Mouse (Mus musculus): ENCODE measurements around the gene Ctsa.

Gene Ctsa

DNA sequence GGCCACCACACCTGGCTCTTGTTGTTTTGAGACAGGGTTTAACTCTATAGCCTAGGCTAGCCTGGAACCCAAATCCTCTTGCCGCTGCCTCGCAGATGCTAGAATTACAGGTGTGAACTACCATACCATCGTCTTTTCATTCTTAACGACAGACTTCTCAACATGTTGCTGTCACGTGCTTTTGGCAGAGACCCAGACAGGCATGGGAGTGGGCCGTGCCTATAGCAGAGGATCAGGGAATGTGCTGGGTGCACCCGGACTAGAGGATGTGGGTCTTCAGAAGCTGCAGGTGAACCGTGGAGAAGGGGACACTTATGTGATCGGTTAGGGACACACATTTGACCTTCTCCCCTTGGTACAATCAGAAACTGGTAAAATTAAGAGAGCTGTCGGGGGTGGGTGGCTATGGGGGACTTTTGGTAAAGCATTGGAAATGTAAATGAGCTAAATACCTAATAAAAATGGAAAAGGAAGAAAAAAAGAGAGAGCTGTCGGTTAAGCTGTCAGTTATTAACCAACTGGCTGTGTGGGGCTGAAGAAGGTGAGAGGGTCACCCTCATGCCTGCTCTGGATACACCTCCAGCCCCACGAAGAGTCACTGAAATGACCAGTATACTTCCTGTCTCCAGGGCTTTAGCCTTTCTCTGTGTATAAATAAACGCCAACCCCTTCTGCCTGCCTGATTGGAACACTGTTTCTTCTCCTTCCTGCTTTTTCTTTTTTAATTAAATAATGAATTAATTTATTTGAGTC, 32.2 kb upstream of the Ctsa start:
- Histone ChIP-seq H3K4me3 (replicated peaks; ENCODE audit: low read length) (no peak overlapping the region), H3K4me1 (replicated peaks; ENCODE audit: low read depth, low read length) (peaks cover 48% of the 10 kb centered on the region), H3K36me3 (ENCODE audit: insufficient read depth, low read length) (peaks cover 77% of the 10 kb centered on the region), H3K9me3 (ENCODE audit: low read length) (no peaks in the 10 kb centered on the region), H3K27me3 (ENCODE audit: insufficient read depth, low read length) (no peaks in the 10 kb centered on the region)
- no peak for TF ChIP-seq POU5F1 (IDR thresholded peaks at IDR 0.05; ENCODE audit: borderline replicate concordance, low read length)
- TF ChIP-seq CTCF (conservative IDR thresholded peaks at IDR 0.05; ENCODE audit: low read length): no peak
- TF ChIP-seq NANOG (IDR thresholded peaks at IDR 0.05; ENCODE audit: borderline replicate concordance, low read length): no peak

DNA sequence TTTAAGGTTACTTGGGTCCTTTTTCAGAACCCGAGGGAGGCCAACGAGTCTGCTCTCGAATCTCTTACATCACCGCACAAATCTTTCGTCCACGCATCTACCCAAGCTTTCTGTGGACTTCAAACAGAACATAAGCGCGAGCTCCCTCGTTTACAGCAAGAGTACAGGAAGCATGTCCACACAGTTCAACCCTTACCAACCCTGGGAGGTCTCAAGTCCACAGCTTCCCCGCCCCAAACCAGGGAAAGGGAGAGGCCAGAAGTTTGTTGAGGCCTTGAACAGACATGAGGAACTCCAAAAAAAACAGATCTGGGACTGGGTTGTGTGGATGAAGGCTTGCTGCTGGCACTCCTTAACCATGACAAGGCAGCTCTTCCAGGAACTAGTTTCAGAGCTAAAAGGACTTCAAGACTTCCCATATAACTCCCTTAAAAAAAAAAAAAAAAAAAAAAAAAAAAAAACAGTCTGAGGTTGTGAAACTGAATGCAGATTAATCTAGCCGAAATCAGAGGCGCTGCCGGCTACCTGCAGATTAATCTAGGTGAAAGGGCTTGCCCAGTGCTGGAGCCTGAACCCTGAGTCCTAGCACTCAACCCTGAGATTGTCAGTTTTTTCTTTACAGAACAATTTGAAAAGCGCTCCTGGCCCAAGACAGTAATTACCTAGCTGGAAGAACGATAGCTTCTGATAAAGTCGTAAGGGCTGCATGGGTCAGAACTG, 29.3 kb upstream of the Ctsa start:
- no peak for TF ChIP-seq CTCF (conservative IDR thresholded peaks at IDR 0.05; ENCODE audit: low read length)
- Histone ChIP-seq H3K4me3 (replicated peaks; ENCODE audit: low read length) (peak overlapping the region; percentile 93), H3K9me3 (ENCODE audit: low read length) (no peaks in the 10 kb centered on the region), H3K4me1 (replicated peaks; ENCODE audit: low read depth, low read length) (peaks cover 56% of the 10 kb centered on the region), H3K27me3 (ENCODE audit: insufficient read depth, low read length) (no peaks in the 10 kb centered on the region), H3K36me3 (ENCODE audit: insufficient read depth, low read length) (peaks cover 56% of the 10 kb centered on the region)

DNA sequence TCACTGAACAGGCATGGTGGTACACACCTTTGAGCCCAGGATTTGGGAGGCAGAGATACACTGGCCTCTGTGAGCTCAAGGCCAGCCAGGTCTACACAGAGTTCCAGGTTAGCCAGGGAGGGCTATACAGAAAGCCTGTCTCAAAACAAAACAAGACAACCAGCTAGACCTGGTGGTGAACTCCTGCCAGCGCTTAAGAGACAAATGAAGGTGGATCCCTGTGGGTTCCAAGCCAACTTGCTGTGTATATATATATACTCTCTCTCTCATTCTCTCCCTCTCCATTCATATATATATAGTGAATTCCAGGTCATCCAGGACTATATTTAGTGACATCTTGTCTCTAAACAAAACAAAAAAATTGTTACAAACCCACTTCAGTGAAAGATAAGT, 28.8 kb upstream of the Ctsa start:
- no peak for TF ChIP-seq POU5F1 (IDR thresholded peaks at IDR 0.05; ENCODE audit: borderline replicate concordance, low read length)
- TF ChIP-seq NANOG (IDR thresholded peaks at IDR 0.05; ENCODE audit: borderline replicate concordance, low read length): no peak
- TF ChIP-seq CTCF (conservative IDR thresholded peaks at IDR 0.05; ENCODE audit: low read length): no peak
- H3K27me3 ChIP-seq (ENCODE audit: insufficient read depth, low read length): no peaks in the 10 kb centered on the region
- H3K36me3 ChIP-seq (ENCODE audit: insufficient read depth, low read length): peaks cover 57% of the 10 kb centered on the region
- no peaks in the 10 kb centered on the region for H3K9me3 ChIP-seq (ENCODE audit: low read length)
- H3K4me3 ChIP-seq (replicated peaks; ENCODE audit: low read length): peak overlapping the region; percentile 93
- peaks cover 59% of the 10 kb centered on the region for H3K4me1 ChIP-seq (replicated peaks; ENCODE audit: low read depth, low read length)

DNA sequence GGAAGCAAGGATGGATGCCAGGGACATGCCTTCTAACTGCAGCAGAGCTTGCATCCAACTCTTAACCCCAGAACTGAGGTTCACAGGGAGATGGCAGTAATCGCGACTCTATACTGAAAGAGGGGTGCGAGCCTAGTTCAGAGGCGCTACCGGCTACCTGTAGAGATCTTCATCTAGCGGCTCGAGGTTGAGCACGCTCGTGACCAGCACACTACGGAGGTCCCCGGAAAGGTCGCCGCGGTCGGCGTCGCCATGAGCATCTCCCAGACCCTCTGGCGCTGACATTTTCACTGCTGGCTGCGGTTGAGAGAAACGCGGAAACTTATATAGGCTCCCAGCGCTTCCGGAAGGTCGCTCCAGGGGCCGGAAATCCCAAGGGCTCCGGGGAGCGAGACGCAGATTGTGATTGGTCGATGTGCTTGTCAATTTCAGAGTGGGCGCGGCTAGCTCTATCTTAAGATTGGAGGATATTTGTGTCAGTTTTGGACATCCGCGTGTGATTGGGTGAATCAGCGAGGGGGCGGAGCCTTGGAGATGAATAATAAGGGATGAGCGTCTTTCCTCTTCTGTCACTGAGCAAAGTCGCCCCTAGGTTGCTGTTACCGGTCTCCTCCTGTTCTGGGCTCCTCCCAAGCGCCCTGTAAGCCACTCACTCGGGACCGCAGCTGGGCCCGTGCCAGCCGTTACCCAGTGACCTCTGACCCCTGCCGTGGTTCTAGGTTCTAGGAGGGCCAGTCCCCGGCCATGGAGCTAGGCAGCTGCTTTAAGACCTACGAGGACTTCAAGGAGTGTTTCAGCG, 27.9 kb upstream of the Ctsa start, which contains the start of the genes Acot8 and Zswim3:
TSS of gene Acot8 (minus strand) at position 350 of the 799 bp plus-strand sequence.
TSS of gene Zswim3 (plus strand) at position 566 of the 799 bp plus-strand sequence.
- Histone ChIP-seq H3K36me3 (ENCODE audit: insufficient read depth, low read length) (peaks cover 57% of the 10 kb centered on the region), H3K27me3 (ENCODE audit: insufficient read depth, low read length) (no peaks in the 10 kb centered on the region), H3K4me1 (replicated peaks; ENCODE audit: low read depth, low read length) (peaks cover 58% of the 10 kb centered on the region), H3K4me3 (replicated peaks; ENCODE audit: low read length) (peak within 1 kb of the TSS; percentile 93), H3K9me3 (ENCODE audit: low read length) (no peaks in the 10 kb centered on the region)
- TF ChIP-seq CTCF (conservative IDR thresholded peaks at IDR 0.05; ENCODE audit: low read length) (no peak), NANOG (IDR thresholded peaks at IDR 0.05; ENCODE audit: borderline replicate concordance, low read length) (no peak), POU5F1 (IDR thresholded peaks at IDR 0.05; ENCODE audit: borderline replicate concordance, low read length) (no peak)

DNA sequence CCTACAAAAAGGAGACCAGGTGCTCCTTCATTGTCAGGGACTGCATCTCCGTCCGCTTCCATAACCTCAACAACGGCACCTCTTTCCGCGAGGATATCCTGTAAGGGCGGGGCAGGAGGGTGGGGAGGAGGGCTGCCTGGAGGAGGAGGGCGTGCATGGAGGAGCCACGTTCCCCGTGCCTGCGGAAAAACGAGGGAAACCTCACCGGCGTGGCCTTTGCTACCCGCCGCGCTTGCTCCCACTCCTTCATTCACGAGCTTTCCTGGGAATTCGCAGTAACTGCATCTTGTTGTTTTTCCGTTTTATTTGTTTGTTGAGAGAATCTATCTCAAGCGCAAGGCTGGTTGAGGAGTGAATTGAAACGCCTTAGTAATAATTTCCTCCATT, 27.3 kb upstream of the Ctsa start:
- TF ChIP-seq NANOG (IDR thresholded peaks at IDR 0.05; ENCODE audit: borderline replicate concordance, low read length): no peak
- TF ChIP-seq CTCF (conservative IDR thresholded peaks at IDR 0.05; ENCODE audit: low read length): no peak
- TF ChIP-seq POU5F1 (IDR thresholded peaks at IDR 0.05; ENCODE audit: borderline replicate concordance, low read length): no peak
- Histone ChIP-seq H3K9me3 (ENCODE audit: low read length) (no peaks in the 10 kb centered on the region), H3K36me3 (ENCODE audit: insufficient read depth, low read length) (peaks cover 57% of the 10 kb centered on the region), H3K27me3 (ENCODE audit: insufficient read depth, low read length) (no peaks in the 10 kb centered on the region), H3K4me1 (replicated peaks; ENCODE audit: low read depth, low read length) (peaks cover 52% of the 10 kb centered on the region), H3K4me3 (replicated peaks; ENCODE audit: low read length) (peak overlapping the region; percentile 93)

DNA sequence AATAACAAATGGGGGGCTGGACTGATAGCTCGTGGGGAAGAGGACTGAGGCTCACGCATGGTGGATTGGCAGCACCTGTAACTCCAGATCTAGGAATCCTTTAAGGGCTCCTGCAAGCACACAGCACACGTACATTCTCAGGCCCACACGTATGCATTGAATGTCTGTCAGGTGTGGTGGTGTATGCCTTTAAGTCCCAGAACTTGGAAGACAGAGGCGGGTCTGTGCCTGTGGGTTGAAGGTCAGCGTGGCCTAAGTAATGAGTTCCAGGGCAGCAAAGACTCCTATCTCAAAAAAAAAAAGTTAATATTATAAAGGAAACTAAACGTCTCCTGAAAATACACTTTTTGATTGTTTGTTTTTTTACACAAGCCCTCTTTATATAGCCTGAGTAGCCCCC, 26.1 kb upstream of the Ctsa start:
- Histone ChIP-seq H3K9me3 (ENCODE audit: low read length) (no peaks in the 10 kb centered on the region), H3K36me3 (ENCODE audit: insufficient read depth, low read length) (peaks cover 54% of the 10 kb centered on the region)
- TF ChIP-seq CTCF (conservative IDR thresholded peaks at IDR 0.05; ENCODE audit: low read length): no peak

DNA sequence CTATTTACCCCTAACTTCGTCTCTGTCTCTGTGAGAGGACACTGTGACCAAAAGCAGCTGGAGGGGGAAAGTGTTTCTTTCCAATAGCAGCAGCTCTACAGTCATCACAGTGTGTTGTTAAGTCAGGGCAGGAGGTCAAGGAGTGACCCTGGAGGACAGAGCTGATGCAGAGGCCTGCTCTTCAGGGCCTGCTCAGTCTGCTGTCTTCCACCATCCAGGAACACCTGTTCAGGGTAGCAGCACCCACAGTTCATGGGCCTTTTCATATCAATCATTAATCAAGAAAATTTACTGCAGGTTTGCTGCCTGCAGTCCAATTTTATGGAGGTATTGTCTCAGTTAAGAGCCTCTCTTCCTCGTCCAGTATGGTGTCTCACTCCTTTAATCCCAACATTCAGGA, 19.1 kb upstream of the Ctsa start:
- Histone ChIP-seq H3K36me3 (ENCODE audit: insufficient read depth, low read length) (peaks cover 62% of the 10 kb centered on the region), H3K4me1 (replicated peaks; ENCODE audit: low read depth, low read length) (peaks cover 57% of the 10 kb centered on the region), H3K27me3 (ENCODE audit: insufficient read depth, low read length) (no peaks in the 10 kb centered on the region), H3K9me3 (ENCODE audit: low read length) (no peaks in the 10 kb centered on the region), H3K4me3 (replicated peaks; ENCODE audit: low read length) (no peak overlapping the region)
- no peak for TF ChIP-seq NANOG (IDR thresholded peaks at IDR 0.05; ENCODE audit: borderline replicate concordance, low read length)
- no peak for TF ChIP-seq CTCF (conservative IDR thresholded peaks at IDR 0.05; ENCODE audit: low read length)
- no peak for TF ChIP-seq POU5F1 (IDR thresholded peaks at IDR 0.05; ENCODE audit: borderline replicate concordance, low read length)

More for the DNA sequence above, 26.1 kb upstream of the Ctsa start:
- Histone ChIP-seq H3K27me3 (ENCODE audit: insufficient read depth, low read length) (no peaks in the 10 kb centered on the region), H3K4me3 (replicated peaks; ENCODE audit: low read length) (peak overlapping the region; percentile 93; the same call in 1 of the 2 replicates), H3K4me1 (replicated peaks; ENCODE audit: low read depth, low read length) (peaks cover 45% of the 10 kb centered on the region)

DNA sequence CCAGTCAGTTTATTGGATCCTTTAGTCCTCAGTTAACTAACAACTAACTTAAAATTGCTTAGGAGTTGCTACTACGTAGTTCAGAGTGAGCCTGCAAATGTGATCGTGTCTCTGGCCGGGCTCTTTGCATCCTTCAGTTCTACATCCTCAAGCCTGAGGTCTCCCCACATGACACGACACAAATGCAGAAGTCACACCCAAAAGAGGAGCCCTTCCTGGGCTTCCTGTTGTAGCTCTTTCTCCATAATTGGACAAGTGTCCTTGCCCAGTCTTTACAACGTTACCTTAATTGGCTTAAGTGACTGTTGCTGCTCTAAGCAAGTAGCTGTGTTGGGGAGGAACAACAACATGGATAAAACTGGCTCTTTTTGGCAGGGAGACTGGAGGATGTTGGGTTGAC, 17.3 kb upstream of the Ctsa start:
- Histone ChIP-seq H3K36me3 (ENCODE audit: insufficient read depth, low read length) (peaks cover 61% of the 10 kb centered on the region), H3K9me3 (ENCODE audit: low read length) (no peaks in the 10 kb centered on the region), H3K27me3 (ENCODE audit: insufficient read depth, low read length) (no peaks in the 10 kb centered on the region), H3K4me1 (replicated peaks; ENCODE audit: low read depth, low read length) (peaks cover 67% of the 10 kb centered on the region), H3K4me3 (replicated peaks; ENCODE audit: low read length) (no peak overlapping the region)
- no peak for TF ChIP-seq CTCF (conservative IDR thresholded peaks at IDR 0.05; ENCODE audit: low read length)
- no peak for TF ChIP-seq NANOG (IDR thresholded peaks at IDR 0.05; ENCODE audit: borderline replicate concordance, low read length)
- no peak for TF ChIP-seq POU5F1 (IDR thresholded peaks at IDR 0.05; ENCODE audit: borderline replicate concordance, low read length)

Measured in E14TG2a.4 (cell line).